Mouse (Mus musculus) testis, adult 2 months (tissue): ENCODE measurements around the gene Ppif.

Experiments used
- CTCF ChIP-seq: fragments of 200-500 bp; IDR thresholded peaks from 2 replicates; pipeline ENCODE4 v1.5.1; 2012; ENCODE audit warnings: low read depth, mild to moderate bottlenecking, inconsistent platforms, low read length, moderate library complexity; ENCODE audit not compliant: control insufficient read depth, insufficient read depth, insufficient replicate concordance
- POLR2A ChIP-seq: fragments of 200-500 bp; IDR thresholded peaks from 2 replicates; pipeline ENCODE4 v1.6.1; 2012; ENCODE audit warnings: low read depth, mild to moderate bottlenecking, inconsistent platforms, low read length, moderate library complexity; ENCODE audit not compliant: control insufficient read depth

DNA sequence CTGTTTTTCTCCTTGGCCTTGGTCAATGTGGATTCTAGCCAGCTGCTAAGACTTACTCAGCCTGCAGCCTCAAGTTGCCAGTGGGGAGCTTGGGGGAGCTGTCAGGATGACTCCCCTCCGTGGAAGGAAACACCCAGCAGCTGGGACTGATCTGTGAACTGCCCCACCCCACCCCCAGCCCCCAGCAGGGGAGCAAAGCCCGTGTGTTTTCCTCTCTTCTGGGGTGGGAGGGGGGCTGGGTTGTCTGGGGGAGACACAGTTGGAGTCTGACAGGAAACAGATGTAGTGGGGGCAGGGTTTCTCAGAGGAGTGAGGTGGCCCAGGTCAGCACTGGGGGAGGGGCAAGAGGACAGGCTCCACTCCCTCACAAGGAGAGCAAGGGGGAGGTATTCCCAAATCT, 24.5 kb downstream of the Ppif start:
- TF ChIP-seq CTCF (no peak), POLR2A (no peak)
